Mouse (Mus musculus) gastrocnemius, adult 18-20 months (tissue): ENCODE measurements at regions not wholly inside any gene's neighbourhood (a gene's known extent, or its start where the extent isn't known, plus 50 kb on each side); places are given as distances from the start of the nearest gene placed in this dataset.

ENCODE experiments used
- DNase-seq: peaks from one replicate; pipeline ENCODE4 v3.0.0; 2021; ENCODE audit warnings: low spot score

DNA sequence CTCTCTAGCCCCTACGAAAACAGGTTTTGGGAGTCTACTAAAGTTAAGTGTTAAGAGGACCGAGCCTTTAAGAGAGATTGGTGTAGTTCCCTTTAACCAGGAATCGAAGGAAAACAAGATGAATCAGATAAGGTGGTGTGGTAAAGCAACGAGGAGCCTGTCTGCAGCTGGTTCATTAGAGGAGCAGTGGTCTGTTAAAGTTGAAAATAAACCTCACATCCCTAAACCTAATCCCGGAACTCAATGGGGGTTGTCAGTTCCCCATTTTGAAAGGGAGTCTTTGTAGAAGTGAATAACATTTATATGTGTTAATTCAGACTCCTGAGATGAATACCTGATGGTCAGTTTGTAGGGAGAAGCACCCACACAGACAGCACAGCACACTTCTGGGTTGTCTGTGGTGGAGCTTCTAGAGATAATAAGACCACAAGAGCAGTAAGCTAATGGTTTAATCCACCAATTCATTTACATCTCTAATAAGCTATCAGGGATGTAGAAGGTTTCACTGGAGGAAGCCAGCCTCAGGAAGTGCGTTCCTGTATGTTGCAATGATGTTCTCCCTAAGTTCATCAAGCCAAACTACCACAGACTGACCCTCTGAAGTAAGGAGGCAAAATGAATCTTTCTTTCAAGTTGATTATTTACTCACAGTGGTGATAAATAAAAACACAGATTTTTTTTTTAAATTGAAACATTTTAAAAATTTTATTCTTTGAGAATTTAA lies 318.9 kb upstream of the Nrp1 start:
- DNase-seq, result no peak

DNA sequence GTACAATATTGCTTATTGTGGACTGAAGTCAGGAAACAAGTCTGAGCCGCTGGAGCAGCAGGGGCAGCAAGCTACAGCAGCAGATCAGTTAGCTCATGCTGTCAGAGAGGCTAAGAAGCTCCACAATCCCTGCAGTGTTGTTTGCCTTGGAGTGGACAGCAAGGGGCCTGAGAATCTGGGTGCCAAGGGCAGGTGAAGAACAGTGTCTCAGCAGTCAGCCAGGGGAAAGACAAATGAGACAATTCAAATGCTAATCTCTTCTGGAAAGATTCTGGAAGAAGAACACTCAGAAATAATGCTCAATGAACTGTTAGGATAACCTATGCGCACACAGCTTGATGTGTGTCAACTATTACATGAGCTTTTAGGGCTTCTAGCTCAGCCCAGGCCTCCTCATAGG lies 315.5 kb upstream of the Nrp1 start:
- no peak for DNase-seq

DNA sequence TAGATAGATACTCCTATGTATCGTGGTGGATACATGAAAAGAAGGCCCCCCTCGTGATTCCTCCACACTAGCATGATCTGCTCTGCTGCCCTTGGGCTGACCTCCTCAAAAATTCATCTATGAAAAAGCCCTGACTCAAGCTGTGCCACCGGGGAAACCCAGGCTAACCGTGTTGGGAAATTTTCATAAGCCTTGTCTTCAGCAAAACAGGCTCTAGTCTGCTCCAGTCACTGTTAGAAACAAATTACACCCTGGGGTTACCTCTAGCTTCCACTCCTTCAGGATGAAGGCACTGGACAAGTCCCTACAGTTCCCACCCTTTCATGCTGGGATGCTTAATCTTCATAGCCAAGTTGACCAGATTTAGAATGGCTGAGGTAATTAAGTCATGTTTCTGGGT lies 315.0 kb upstream of the Nrp1 start:
- DNase-seq, result no peak

- DNase-seq, result no peak
Observed at GRCm38 (mm10) chr8:128056251-128056650, 302.2 kb upstream of the Nrp1 start.

GRCm38 (mm10) chr8:128057845-128058244 lies 300.6 kb upstream of the Nrp1 start:
- no peak for DNase-seq

GRCm38 (mm10) chr8:128059817-128060216 lies 298.6 kb upstream of the Nrp1 start:
- no peak for DNase-seq

GRCm38 (mm10) chr8:128064211-128064610 lies 294.2 kb upstream of the Nrp1 start:
- no peak for DNase-seq

- DNase-seq, result no peak
Observed at GRCm38 (mm10) chr8:128065127-128065526, 293.3 kb upstream of the Nrp1 start.

DNA sequence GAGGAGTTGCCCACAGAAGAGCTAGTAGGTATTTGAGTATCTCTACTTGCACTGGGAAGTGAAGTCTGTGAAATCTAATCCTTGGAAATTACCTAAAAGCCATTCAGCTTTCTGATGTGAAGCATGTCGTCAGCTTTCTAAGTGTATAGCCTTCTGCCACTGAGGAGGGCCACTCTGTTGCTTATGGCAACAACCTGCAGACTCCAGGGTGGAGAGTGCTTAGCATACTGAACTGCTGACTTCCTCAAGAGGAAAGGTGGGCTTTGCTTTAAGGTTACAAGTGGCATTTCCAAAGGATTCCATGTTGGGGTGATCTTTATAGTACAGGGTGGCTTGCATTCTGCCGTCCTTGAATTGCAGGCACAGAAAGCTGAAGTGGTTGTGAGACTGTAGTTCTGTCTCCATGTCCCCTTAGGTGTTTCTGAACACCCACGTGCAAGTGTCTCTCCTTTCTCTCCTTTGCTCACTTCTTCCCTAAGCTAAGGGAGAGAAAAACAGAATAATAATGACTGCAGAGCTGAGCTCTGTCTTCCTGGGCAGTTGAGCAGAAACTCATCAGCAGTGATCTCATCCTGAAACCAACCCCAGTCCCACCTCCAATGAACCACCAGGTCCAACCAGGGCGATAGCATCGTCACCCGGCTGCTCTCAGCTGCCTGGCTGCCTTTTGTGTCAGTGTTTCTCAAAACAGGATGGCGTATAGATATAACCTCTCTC lies 292.3 kb upstream of the Nrp1 start:
- no peak for DNase-seq

- no peak for DNase-seq
Observed at GRCm38 (mm10) chr8:128069749-128070148, 288.7 kb upstream of the Nrp1 start.

GRCm38 (mm10) chr8:128075566-128075965 lies 282.8 kb upstream of the Nrp1 start:
- DNase-seq, result no peak

- no peak for DNase-seq
Observed at GRCm38 (mm10) chr8:128076226-128076625, 282.2 kb upstream of the Nrp1 start.

GRCm38 (mm10) chr8:128078740-128079139 lies 279.7 kb upstream of the Nrp1 start:
- peak; percentile 17 for DNase-seq

GRCm38 (mm10) chr8:128085800-128086199 lies 272.6 kb upstream of the Nrp1 start:
- DNase-seq, result no peak

GRCm38 (mm10) chr8:128087500-128087899 lies 270.9 kb upstream of the Nrp1 start:
- no peak for DNase-seq

GRCm38 (mm10) chr8:128092826-128093225 lies 265.6 kb upstream of the Nrp1 start:
- DNase-seq, result peak; percentile 14

DNA sequence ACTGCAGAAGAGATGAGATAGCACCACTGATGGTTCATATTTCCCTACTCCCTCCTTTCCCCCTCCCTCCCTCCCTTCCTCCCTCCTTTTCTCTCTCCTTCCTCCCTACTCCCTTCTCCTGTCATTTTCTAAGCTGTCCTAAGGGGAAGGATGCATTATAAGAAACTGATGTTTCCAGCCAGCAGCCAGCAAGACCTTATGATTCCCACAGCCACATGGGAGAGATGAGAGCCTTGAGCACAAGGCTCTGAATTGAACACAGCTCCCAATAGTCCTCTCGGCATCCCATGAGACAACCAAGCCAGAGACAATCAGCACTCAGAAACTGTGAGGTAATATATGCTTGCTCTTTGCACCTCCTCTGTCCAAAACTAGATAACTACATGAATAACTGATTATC lies 263.0 kb upstream of the Nrp1 start:
- DNase-seq, result no peak

DNA sequence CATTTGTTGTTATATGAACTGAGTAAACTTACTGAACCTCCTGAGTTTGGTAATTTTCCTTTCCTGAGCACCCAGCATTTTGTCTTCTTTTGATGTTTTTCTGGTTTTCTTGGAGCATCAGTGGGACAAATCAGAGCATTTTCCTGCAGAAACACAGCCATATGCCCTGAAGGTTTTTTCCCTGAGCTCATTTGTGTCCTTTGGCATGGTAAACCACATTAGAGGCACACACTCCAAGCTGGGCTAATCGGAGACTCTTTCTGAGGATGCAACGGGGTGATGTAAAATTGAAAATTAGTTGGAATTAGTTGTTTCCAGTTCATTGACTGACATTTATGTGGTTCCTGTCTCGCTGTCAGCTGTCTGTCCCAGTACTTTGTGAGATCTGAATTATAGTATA lies 260.8 kb upstream of the Nrp1 start:
- DNase-seq, result no peak

- no peak for DNase-seq
Observed at GRCm38 (mm10) chr8:128103380-128103779, 255.0 kb upstream of the Nrp1 start.

DNA sequence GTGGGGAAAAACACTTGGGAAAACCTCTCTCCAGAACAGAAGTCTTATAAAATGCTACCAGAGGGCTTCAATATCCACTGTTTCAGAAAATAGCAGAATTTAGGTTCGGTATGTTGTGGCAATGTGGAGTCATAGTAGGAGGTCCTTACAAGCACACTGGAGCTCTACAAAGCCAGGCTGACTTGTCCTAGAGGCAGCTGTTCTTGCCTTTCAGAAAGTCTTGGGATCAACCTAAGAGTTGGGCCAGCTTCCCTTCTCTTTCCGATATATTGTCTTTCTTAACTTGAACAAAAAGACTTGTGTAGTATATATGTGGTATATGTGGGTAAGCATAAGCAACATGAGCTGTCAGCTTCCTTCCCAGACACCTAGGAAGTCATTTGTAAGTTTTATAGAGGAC lies 251.8 kb upstream of the Nrp1 start:
- no peak for DNase-seq

DNA sequence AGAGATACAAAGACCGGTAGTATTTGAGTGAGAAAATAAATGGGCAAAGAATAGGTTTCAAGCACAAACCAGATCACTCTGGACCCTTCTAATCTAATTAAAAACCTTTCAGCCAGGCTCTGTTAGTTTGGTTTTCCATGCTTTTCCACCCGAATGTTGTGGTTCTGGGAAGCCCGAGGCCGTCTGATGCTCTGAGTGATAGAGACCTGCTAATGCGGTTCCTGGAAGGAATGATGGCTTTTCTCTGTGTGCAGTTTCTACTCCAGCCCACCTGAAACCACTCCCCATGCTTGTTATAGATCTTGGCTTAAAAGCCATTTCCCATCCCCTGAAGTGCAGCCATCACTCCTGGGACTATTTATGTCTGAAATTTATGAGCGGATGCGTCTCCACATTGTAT lies 251.4 kb upstream of the Nrp1 start:
- DNase-seq, result no peak

DNA sequence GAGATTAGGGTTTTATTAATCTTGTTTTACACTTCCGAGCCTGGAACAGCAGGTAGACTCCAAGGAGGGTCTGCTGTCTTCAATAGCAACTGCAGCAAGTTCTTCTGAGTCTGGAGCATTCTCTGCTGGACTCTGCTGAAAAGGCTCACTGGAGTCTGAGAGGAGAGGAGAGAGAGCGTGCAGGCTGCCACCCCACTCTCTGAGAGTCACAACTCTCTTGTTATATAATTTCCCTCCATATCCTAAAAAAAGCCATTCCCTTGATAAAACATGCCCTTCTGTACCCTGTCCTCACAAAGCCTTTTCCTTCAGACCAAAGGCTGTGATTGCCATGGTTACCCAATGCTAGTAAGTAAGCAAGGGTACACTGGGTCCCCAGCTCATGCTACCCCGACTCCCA lies 249.4 kb upstream of the Nrp1 start:
- DNase-seq, result no peak

DNA sequence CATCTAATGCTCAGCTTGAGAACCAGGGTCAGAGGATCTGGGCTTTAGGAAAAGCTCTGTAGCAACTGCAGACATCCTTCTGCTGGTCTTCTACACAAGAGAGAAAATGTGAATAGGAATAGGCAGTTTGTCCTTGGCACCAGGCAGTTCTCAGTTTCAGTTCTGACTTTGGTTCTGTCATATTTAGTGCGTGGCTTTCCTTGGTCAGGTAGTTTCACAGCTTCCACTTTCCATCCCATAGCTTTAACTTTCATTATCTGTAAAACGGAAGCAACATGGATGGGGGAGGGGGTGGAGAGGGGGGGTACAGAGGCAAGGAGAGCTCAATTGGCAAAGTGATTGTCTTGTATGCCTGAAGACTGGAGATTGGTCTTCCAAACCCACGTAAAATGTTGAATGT lies 247.3 kb upstream of the Nrp1 start:
- no peak for DNase-seq
